Mouse (Mus musculus): ENCODE data around the gene Fam110a.

Gene Fam110a

DNA sequence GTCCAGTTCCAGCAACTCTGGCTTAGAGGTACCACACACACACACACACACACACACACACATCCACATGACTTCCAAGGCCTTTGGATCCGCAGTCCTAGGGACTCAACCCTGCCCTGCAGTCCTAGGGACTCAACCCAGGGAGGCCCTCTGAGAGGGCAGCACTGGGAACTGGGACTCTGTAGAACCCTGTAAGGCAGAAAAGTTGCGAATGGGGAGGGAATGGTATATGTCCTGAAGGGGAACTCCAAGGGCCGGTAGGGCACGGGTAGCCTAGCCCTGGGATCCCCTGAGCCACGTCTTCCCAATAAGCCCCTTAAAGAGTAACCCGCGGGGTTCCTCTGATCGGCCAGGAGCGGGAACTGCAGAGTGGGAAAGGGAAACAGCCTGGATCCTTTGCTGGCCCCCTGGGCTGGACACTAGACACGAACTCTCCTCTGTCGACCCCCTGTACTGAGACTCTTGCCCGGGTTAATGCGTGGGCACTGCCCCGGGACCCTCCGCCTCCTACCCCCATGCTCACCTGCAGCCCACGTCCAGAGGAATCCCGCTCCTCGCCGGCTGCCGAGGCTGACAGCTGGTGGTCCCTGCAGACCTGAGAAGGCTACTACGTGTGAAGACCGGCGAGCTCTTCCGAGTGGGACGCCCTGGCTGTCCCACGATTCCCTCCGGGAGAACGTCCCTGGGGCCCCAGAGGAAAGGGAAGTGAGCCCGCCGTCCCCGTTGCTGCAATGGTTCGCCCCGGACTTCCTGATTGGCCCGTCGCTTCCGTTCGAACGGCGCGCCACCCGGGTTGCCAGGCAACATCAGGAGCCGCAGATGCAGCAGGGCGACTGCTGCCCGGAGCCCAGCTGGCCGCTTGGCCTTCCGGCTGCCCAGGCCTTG lies at the start of gene Fam110a:
TSS of gene Fam110a (minus strand) at position 750 of the 885 bp plus-strand sequence.
- DNase-seq (ENCODE audit: low read depth, low spot score): peak; percentile 79

DNA sequence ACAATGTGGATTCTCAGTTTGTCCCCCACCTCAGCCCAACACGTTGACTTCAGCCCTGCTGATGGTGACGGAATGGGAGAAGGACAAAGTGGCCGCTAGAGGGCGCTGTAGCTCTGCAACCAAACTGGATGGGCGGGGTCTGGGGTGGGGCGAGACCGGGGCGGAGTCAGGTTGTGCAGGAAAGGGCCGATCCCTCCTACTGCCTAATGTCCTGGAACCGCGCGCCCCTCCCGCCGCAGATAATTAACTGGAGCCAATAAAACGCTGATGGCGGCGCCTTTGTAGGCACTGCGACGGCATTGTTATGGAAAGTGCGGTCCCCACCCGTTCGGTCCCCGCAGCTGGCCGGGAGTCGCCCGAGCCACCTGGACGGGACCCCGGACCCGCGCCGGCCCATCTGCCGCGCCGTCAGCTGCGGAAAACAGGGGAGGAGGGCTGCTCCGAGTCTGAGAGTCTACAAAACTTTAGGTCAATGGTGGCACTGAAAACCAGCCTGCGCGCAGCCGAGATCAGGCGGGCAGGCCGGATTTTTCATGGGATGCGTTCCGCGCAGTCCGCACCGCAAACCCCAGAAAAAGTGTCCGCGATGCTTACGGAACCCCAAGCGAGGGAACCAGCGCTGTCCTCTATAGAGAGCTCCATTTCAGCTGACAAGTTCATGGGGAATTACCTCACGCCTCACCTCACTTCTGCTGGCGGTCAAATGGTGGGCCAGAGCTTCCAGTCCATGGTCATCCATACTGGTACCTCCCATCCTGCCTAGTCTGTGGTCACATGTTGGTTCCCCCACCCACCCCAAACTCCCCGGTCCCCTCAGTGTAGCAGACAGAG lies 49.4 kb upstream of the Fam110a start:
- DNase-seq (ENCODE audit: low read depth, low spot score): peak; percentile 94

GRCm38 (mm10) chr2:152024883-152025422 lies 44.9 kb upstream of the Fam110a start:
- no peak for DNase-seq (ENCODE audit: low read depth, low spot score)

DNA sequence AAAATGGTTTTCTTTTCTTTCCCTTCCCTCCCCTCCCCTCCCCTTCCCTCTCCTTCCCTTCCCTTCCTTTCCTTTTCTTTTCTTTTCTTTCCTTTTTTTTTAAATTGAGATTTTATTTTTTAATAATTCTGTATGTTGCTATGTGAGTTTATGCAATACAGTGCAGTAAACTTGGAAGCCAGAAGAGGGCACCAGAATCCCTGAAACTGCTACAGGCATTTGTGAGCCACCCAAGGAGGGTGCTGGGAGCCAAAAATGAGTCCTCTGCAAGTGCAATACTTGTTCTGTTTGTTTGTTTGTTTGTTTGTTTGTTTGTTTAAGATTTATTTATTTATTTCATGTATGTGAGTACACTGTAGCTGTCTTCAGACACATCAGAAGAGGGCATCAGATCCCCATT lies 42.0 kb upstream of the Fam110a start:
- DNase-seq (ENCODE audit: low read depth, low spot score): no peak

DNA sequence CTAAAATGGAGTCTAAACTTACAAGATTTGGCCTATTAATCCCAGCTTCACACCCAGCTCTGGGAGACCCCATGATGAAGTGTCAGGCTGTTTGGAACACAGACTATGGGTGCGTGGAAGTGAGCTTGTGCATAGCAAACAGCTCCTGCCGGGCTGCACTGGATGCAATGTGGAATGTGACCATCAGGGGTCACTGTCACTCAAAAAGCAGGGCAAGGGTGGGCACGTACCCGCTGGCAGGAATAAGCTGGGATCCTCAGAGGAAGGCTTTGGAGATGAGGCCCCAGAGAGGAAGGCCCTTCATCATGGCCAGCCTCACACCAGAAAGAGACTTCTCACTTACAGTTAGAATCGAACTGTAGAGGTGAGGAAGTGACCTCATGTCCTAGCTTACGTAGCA lies 40.2 kb upstream of the Fam110a start:
- DNase-seq (ENCODE audit: low read depth, low spot score): peak; percentile 58

DNA sequence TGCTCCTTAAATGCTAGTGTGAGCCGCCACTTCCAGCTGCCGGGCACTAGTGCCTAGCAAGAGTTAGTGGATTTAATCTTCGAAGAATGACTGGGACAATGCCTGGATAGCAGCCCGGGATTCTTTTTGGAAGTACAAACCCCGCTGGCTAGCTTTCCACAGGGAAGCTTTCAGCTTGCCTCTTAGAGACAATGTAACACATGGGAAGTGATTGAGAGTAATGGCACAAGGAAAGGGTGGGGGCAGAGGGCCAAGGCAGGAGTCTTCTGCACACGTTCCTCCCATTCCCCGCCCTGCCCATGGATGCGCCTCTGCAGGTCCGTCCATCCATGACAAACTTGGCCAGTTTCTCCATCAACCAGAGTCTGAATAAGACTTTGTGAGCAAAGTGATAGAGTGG lies 36.6 kb upstream of the Fam110a start:
- DNase-seq (ENCODE audit: low read depth, low spot score): no peak

GRCm38 (mm10) chr2:152015997-152016396 lies 36.0 kb upstream of the Fam110a start:
- no peak for DNase-seq (ENCODE audit: low read depth, low spot score)

DNA sequence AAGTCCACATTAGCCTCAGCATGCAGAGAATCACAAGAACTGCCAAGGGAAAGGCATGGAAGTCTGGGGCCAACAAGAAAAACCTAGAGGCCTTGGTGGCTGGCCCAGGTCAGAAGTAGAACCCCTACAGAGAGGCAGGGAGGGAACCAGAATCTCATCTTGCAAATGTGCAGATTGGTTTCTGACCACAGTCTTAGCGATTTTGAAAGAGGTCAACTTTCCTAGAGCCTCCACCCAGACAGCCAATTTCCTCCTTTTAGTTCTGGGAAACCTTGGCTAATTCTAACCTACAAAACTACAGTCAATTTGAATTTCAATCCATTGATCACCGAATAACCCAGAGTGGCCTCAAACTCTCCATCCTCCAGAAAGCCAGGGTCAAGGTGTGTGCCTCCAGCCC lies 32.7 kb upstream of the Fam110a start:
- no peak for DNase-seq (ENCODE audit: low read depth, low spot score)

GRCm38 (mm10) chr2:152012222-152012621 lies 32.2 kb upstream of the Fam110a start:
- DNase-seq (ENCODE audit: low read depth, low spot score): no peak

- no peak for DNase-seq (ENCODE audit: low read depth, low spot score)
These were observed 31.7 kb upstream of the Fam110a start for GRCm38 (mm10) chr2:152011724-152012123.

DNA sequence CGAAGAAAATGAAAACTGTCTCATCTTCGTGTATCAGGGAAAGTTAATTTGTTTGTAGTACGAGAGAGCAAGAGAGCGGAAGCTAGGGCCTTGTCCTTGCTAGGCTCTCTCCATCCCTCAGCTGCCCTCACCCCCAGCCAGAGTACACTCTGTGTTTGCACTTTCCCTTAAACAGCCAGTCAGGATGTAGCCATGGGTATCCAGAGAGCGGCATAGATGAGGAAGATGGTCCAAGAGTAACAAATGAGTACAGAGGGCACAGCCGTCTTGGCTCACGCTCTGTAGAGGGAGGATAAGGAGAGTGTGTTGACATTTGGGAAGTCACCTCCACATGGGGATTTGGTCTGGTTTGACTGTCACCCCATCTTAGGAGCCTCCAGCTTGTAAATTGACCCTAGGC lies 30.6 kb upstream of the Fam110a start:
- no peak for DNase-seq (ENCODE audit: low read depth, low spot score)

DNA sequence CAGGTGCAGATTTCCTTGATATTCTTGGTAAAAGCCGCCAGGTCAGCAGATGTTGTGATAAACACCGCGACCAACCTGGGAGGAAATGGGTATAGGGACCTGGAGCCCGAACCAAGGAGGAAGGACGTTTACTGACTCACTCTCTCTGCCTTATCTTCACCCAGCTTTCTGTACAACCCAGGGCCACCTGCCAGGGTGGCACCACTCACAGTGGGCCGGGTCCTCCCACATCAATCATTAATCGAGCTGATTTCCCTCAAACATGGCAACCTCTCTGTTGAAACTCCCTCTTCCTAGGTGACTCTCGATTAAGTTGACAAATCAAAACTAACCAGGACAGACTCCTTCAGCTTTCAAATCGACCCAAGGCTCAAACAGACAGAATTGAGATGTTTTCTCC lies 30.2 kb upstream of the Fam110a start:
- DNase-seq (ENCODE audit: low read depth, low spot score): no peak

DNA sequence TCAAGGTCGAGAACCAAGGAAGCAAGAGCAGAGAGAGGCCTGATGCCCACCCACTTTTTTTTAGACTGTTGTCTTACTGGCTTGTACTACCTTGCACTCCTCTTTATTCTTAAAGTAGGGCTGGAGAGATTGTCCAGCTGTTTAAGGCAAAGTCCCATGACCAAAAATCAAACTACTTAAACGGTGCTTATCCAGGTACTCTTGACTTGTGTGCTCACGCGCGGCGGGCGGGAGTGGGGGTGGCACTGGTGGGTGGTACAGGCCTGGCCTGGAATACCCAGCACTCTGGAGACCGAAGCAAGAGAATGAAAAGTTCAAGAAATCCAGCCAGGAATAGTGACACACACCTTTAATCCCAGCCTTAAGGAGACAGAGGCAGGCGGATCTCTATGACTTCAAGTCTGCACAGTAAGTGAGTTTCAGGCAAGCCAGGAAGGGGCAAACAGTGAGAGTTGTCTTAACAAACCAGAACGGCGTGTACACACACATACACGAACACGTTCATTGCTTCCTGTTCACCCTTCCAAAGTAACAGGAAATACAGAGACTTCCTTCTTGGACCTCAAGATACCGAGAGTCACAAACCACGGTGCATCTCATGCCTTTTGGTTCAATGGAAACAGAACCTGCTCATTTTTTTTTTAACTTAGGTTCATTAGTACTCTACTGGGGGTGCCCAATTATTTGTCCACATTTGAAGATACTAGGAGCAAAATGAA lies 29.2 kb upstream of the Fam110a start:
- DNase-seq (ENCODE audit: low read depth, low spot score): no peak

GRCm38 (mm10) chr2:152007783-152008182 lies 27.8 kb upstream of the Fam110a start:
- DNase-seq (ENCODE audit: low read depth, low spot score): no peak

- no peak for DNase-seq (ENCODE audit: low read depth, low spot score)
These were observed 22.5 kb upstream of the Fam110a start for GRCm38 (mm10) chr2:152002529-152002928.

DNA sequence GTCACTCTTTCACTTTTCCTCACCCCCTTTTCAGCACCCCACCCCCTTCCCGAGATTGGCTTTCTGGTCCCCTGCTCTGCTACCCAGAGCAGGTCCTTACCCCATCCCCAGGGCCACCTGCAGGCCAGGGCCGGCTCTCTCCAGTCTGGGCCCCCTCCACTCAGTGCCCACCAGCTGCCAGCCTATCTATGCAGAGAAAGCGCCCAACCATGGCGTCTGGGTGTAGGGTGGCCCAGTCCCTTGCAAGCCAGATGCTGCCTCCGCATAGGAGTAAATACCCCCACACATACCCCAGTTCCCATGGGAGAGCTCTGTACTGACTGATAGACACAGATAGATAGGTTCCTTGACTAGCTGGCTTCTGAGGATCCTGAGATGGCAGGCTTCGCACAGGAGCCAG lies 20.7 kb upstream of the Fam110a start:
- no peak for DNase-seq (ENCODE audit: low read depth, low spot score)

GRCm38 (mm10) chr2:152000291-152000679 lies 20.3 kb upstream of the Fam110a start:
- DNase-seq (ENCODE audit: low read depth, low spot score): no peak

DNA sequence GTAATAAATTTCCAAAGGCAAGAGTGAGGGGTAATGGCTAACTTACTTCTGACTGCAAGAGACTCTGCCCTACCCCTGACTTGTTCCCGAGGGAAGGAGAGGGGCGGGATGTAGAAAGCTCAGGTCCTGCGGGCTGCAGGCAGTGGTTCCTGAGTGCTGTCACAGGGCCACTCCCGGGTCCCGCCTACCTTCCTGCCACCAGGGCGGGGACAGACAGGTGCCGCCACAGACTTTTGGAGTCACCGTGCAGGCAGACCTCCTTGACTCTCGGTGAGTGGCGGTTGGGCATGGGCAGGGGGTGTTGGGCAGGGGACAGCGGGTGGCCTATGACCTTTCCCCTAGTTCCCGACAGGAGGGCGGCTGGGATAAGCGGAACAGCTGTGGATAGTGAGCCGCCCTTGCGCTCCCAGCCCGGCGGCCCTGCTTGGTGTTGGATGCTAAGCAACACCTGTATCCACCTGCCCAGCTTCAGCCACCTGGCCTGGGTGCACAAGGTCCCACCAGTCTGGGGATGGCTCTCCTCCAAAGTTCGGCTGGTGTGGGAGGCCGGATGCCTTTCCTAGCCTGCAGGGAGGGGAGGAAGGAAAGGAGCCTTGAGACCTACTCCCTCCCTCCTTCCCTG lies 19.8 kb upstream of the Fam110a start:
- no peak for DNase-seq (ENCODE audit: low read depth, low spot score)

- no peak for DNase-seq (ENCODE audit: low read depth, low spot score)
These were observed 18.9 kb upstream of the Fam110a start for GRCm38 (mm10) chr2:151998932-151999331.

DNA sequence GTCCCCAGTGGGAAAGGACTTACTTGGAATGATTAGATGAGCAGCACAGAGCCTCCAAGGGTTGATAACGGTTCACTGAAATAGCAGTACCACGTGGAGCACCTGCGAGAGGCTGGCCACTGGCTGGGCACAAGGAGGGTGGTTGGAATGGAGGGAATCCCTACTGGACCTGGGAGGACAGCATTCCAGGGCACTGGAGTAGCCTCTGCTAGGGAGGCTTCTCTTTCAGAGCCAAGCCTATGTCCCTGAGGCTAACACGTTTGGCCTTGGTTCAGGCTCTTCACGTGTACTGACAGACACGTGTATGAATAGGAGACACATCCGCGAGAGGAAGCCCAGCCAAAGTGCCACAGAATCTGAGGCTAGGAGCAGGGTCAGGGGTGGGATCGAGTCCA lies 18.5 kb upstream of the Fam110a start:
- no peak for DNase-seq (ENCODE audit: low read depth, low spot score)

DNA sequence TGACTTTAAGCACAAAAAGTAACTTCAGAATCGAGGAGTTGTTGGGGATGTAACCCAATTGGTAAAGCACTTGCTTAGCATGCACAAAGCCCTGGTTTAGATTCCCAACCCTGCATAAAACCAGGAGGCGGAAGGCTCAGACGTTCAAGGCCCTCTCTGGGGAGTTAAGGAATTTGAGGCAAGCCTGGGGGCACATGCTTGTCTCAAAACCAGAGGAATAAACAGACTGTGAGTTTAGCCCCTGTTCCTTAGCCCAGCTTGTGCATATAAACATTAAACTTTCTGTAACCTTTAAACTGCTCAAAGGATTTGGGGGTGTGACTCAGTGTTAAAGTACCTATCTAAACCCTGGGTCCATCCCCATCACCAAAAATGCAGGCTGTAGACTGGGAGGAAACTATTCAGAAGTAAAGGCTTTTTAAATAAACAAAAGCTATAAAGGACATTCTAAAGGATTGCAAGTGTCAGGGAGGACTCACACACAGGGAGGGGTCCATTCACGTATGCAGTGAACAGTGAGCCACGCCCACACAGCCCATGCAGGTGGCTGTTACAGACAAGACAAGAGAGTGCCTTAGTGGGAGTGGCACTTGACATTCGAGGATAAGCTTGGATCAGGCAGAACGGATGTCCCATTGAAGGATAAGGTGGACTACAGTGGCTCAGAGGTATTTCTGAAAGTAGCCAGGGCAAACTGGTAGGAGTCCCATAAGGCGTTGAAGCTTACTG lies 17.9 kb upstream of the Fam110a start:
- no peak for DNase-seq (ENCODE audit: low read depth, low spot score)

Measured in forelimb bud, embryonic 11.5 days (tissue).